In the genomic region with DNA sequence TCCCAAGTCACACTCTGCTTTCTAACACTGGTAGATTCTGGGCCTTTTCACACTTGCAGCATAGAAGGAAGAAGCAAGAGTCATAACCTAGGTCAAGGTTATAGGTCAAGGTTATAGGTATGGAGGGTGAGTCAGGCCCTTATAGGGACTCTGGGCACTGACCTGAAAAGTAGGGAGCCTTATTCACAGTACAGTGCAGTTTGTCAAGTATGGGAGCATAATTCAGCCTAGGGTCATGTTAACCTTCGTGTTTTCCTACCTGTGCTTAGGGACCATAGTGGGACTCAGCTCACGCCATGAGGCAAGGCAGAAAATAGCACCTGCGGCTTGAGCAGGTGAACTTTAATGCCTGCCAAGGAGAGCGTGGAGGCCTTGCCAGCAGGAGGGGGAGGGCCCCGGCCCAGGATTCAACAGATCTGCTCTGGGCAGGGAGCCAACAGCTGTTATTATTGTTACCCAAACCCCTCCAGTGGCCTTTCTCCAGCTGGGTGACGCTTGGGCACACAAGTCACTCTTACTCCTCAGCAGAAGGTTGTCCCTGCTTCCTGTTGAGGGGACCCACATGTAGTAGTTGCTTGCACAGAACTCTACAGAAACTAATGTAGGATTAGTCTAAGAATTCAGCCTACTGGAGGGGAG, we compare ENCODE assay signal across 10 mouse cellular contexts. TPM values are rescaled to one million over a fixed set of nuclear protein-coding genes. Genes with fewer than 3 reads are reported as not detected.
DNase-seq lines count a peak whose midpoint lies in the region; ATAC-seq lines count a peak whose summit lies in the region.
"Had no signal": no experiment of that assay in that cellular context is flagged by ENCODE, and none has a peak within 500 bp of the region (broad histone marks: within the 10 kb centered on the region; RNA-seq: fewer than 3 reads in every experiment).

No protein-coding gene starts in this region.

- H3K4me1 ChIP-seq in liver, embryonic 12.5 days: no peaks in the 10 kb centered on the region
- H3K4me1 ChIP-seq in midbrain, embryonic 15.5 days: 0 out of 2 replicates have a peak, but pooled peaks cover 5% of the 10 kb centered on the region

- 50% methylated on average over 6 of the region's 6 CpGs for WGBS in liver, embryonic 12.5 days (ENCODE audit: insufficient replicate concordance)
- 25% methylated on average over 6 of the region's 6 CpGs for WGBS in midbrain, embryonic 15.5 days

- no peak overlapping the region for H3K27ac ChIP-seq in liver, embryonic 12.5 days
- H3K27ac ChIP-seq in midbrain, embryonic 15.5 days: no peak overlapping the region

- H3K4me3 ChIP-seq in liver, embryonic 12.5 days: no peak overlapping the region
- no peak overlapping the region for H3K4me3 ChIP-seq in midbrain, embryonic 15.5 days

- no peaks in the 10 kb centered on the region for H3K36me3 ChIP-seq in liver, embryonic 12.5 days
- no peaks in the 10 kb centered on the region for H3K36me3 ChIP-seq in midbrain, embryonic 15.5 days (replicated peaks)

- H3K27me3 ChIP-seq in liver, embryonic 12.5 days (replicated peaks): no peaks in the 10 kb centered on the region
- H3K27me3 ChIP-seq in midbrain, embryonic 15.5 days (replicated peaks): no peaks in the 10 kb centered on the region

- no peaks in the 10 kb centered on the region for H3K9me3 ChIP-seq in liver, embryonic 12.5 days (replicated peaks)
- H3K9me3 ChIP-seq in midbrain, embryonic 15.5 days: no peaks in the 10 kb centered on the region

- DNase-seq in liver: peak; percentile 9
- DNase-seq in gastrocnemius, postnatal 10 days: peak; percentile 68
- peak; percentile 30 for DNase-seq in kidney, adult 9 months
- DNase-seq in spleen, postnatal 14 days (ENCODE audit: low spot score in 2 of 2): no peak

- H3K9ac ChIP-seq in liver, embryonic 12.5 days: no peak overlapping the region
- no peak overlapping the region for H3K9ac ChIP-seq in midbrain, embryonic 15.5 days

- no peak for ATAC-seq in liver, embryonic 12.5 days
- peak; percentile 66 for ATAC-seq in midbrain, embryonic 15.5 days (replicated peaks)
- no peak for ATAC-seq in inflammation-experienced regulatory T-cells, adult 6 months
- no peak for ATAC-seq in megakaryocyte progenitor cell, adult 5-6 weeks (replicated peaks; ENCODE audit: poor library complexity)
- ATAC-seq: Patski had no signal

- no peak overlapping the region for H3K4me2 ChIP-seq in liver, embryonic 12.5 days
- no peak overlapping the region for H3K4me2 ChIP-seq in midbrain, embryonic 15.5 days

RNA-seq across cellular contexts. Expression of gene Tbx15, which starts 50.0 kb away (rescaled TPM):
- polyA plus RNA-seq in liver, embryonic 12.5 days (2016; fragmentation: Nextera tagmentation; extraction: Ambion mirVana): 0.14 TPM in 1 of 2 replicates, not detected in the other
- total RNA-seq in gastrocnemius, postnatal 10 days (2021): 100 to 1,000 TPM; 102 to 118 TPM
- 0.61 and 0.69 TPM in 2 replicates for polyA plus RNA-seq in midbrain, embryonic 15.5 days (2015; fragmentation: Nextera tagmentation; extraction: Ambion mirVana)
- polyA plus RNA-seq in inflammation-experienced regulatory T-cells, adult 6 months (2017; shearing (Covaris generic)): not detected
- total RNA-seq in megakaryocyte progenitor cell, adult 5-6 weeks (2015): not detected in 2 replicates
- 0.07 TPM in 1 of 2 replicates, not detected in the other for total RNA-seq in megakaryocyte progenitor cell, adult 5-6 weeks (2017)
- total RNA-seq: neutrophil, adult 5-6 weeks had no signal

Comparison
In these comparisons a context has a peak if more than half of its experiments do, and no peak if none do; other contexts are left out.
1. DNase-seq: peak in liver (single experiment), gastrocnemius, postnatal 10 days (single experiment) and kidney, adult 9 months (single experiment); none in spleen, postnatal 14 days (0 of 2).